Mouse (Mus musculus): ENCODE data around the gene Mink1. TPM values are rescaled to one million over a fixed set of nuclear protein-coding genes. Genes with fewer than 3 reads are reported as not detected.

Mink1 gene
- total RNA-seq, 4 experiments from 2014 or later, result 50.6 to 90.5 (median 71.2) TPM

DNA sequence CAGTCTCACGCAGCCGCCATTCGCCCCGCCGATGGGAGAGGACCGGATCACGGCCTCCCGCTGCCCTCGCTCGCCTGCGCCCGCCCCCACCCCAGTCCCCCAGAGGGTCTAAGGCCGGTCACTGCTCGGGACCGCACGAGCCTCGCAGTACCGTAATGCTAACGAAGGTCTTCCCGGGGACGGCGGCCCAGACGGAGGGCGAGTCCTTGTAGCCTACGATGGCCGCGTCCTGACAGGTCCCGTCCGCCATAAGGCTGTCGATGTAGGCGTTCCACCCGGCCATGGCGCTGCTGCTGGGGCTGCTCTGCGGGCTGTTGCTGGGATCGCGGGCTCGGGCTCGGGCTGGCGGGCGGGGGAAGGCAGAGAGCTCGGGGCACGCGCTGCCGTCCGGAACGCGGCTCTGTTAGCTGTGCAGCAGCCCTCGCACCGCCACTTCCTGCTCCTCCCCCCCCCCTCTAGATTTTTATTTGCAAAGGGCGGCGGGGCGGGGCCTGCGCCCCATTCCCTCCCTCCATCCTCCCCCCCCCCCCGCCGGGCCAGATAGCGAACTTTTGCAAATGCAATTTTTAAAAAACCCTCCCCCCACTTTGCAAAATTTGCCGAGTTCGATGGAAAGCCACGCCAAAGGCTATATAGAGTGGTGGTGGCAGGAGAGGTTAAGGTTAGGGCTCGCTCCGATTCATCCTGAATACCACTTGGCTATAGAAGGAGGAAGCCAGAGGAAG, 91.7 kb downstream of the Mink1 start, which contains the start of gene Pfn1:
Gene Pfn1, minus strand, starts transcription at position 447 of the 725 bp plus-strand sequence.
- peak; percentile 54 for DNase-seq

- DNase-seq, result peak; percentile 79
Observed at GRCm38 (mm10) chr11:70654923-70655570, 92.4 kb downstream of the Mink1 start.

GRCm38 (mm10) chr11:70655571-70656455, 93.1 kb downstream of the Mink1 start:
- DNase-seq, result peak; percentile 68

DNA sequence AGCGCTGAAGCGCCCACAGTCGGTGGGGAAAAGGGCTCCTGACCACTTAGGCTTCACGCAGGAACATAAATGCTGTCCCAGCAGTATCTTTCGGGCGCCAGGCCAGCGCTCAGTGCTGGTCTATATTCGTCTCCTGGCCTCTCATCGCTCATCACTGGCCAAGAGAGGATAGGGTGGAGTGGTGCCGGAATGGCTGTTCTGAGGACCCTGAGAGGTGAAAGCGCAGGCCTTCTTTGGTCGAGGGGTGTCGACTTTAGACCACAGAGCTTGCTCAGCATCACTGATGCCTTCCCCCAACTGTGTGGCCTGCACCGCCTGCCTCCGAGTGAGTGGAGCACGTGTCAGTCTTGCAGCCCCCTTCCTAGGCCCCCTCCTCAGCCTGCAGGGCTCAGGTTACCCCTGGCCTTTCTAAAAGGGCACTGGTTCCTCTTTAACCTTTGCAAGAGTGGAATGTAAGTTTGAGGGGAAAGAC, 93.8 kb downstream of the Mink1 start:
- DNase-seq, result no peak

GRCm38 (mm10) chr11:70656964-70657363, 94.3 kb downstream of the Mink1 start, which contains the start of gene Eno3:
Gene Eno3 (plus strand): TSS chr11:70657202.
- DNase-seq, result no peak

- DNase-seq, result no peak
Observed at GRCm38 (mm10) chr11:70657573-70657972, 94.9 kb downstream of the Mink1 start.

DNA sequence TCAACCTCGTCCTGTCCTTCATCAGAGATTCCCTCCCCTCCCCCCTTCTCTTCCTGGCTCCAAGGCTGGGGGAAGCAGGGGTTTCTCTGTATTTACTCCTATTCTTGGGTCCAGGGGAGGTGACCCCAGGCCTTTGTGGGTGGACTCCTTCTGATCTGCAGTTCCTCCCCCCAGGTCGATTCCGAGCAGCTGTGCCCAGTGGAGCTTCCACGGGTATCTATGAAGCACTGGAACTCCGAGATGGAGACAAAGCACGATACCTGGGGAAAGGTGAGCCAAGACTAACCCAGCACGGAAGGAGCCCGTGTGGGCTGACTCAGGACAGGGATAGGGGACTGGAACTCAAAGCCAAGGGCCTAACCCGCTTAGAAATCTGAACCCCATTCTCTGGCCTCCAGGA, 95.3 kb downstream of the Mink1 start:
- no peak for DNase-seq

- no peak for DNase-seq
Observed at GRCm38 (mm10) chr11:70658521-70658920, 95.8 kb downstream of the Mink1 start.

GRCm38 (mm10) chr11:70658942-70659341, 96.3 kb downstream of the Mink1 start:
- no peak for DNase-seq

DNA sequence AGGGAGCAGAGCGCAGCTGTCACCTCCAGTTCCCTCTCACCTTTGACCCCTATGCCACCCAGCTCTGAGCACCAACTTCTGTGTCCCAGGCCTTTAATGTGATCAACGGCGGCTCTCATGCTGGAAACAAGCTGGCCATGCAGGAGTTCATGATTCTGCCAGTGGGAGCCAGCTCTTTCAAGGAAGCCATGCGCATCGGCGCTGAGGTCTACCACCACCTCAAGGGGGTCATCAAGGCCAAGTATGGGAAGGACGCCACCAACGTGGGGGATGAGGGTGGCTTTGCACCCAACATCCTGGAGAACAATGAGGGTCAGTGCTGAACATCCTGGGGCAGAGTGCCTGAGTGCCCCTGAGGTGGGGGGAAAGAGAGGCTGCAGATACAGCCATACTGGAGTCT, 97.9 kb downstream of the Mink1 start:
- no peak for DNase-seq

- DNase-seq, result no peak
Observed at GRCm38 (mm10) chr11:70663101-70663500, 100.4 kb downstream of the Mink1 start.

GRCm38 (mm10) chr11:70663957-70664356, 101.3 kb downstream of the Mink1 start:
- no peak for DNase-seq

Other genes with a start within 250 kb of the Mink1 start
- gene Alox12e, start 240.3 kb upstream of the Mink1 start, total RNA-seq (2022), result not detected
- gene Alox15, start 210.8 kb upstream of the Mink1 start, total RNA-seq (2022), result 1 to 10 TPM in 3 of 4 experiments, under 1 TPM in 1; 0.91 to 4.7 (median 3.3) TPM
- 10 to 100 TPM; 24.2 to 29.9 (median 28.2) TPM for gene Pelp1, start 152.8 kb upstream of the Mink1 start, total RNA-seq (2022)
- gene Arrb2, start 130.2 kb upstream of the Mink1 start, total RNA-seq (2022), result 10 to 100 TPM; 22.0 to 51.3 (median 33.9) TPM
- 10 to 100 TPM; 23.4 to 24.4 (median 24.2) TPM for gene Med11, start 111.0 kb upstream of the Mink1 start, total RNA-seq (2022)
- gene Zmynd15, start 103.4 kb upstream of the Mink1 start, total RNA-seq (2022), result 1 to 10 TPM; 1.7 to 4.3 (median 3.0) TPM
- 10 to 100 TPM in 3 of 4 experiments, 1 to 10 TPM in 1; 9.4 to 18.2 (median 16.1) TPM for gene Cxcl16, start 102.9 kb upstream of the Mink1 start, total RNA-seq (2022)
- gene Tm4sf5, start 57.6 kb upstream of the Mink1 start, total RNA-seq (2022), result not detected
- gene Vmo1, start 48.3 kb upstream of the Mink1 start, total RNA-seq (2022), result under 1 TPM in 1 of 4 experiments, not detected in 3; 0.46 TPM
- not detected for gene Gltpd2, start 43.7 kb upstream of the Mink1 start, total RNA-seq (2022)
- 100 to 1,000 TPM; 247 to 298 (median 278) TPM for gene Psmb6, start 37.5 kb upstream of the Mink1 start, total RNA-seq (2022)
- not detected for gene Gm40193, start 29.9 kb upstream of the Mink1 start, total RNA-seq (2022)
- 10 to 100 TPM in 2 of 4 experiments, 1 to 10 TPM in 2; 7.8 to 15.0 (median 11.2) TPM for gene Pld2, start 22.8 kb upstream of the Mink1 start, total RNA-seq (2022)
- not detected for gene 4930544D05Rik, start 53.0 kb downstream of the Mink1 start, total RNA-seq (2022)
- gene Chrne, start 56.3 kb downstream of the Mink1 start, total RNA-seq (2022), result not detected
- gene Gp1ba, start 76.2 kb downstream of the Mink1 start, total RNA-seq (2022), result not detected
- gene Rnf167, start 84.4 kb downstream of the Mink1 start, total RNA-seq (2022), result 100 to 1,000 TPM in 2 of 4 experiments, 10 to 100 TPM in 2; 82.3 to 136 (median 110) TPM
- gene Slc25a11, start 84.6 kb downstream of the Mink1 start, total RNA-seq (2022), result 100 to 1,000 TPM; 121 to 137 (median 127) TPM
- 1,000 to 10,000 TPM in 1 of 4 experiments, 100 to 1,000 TPM in 3; 582 to 1,056 (median 737) TPM for gene Pfn1, start 91.8 kb downstream of the Mink1 start, total RNA-seq (2022)
- gene Eno3, start 94.3 kb downstream of the Mink1 start, total RNA-seq (2022), result 10 to 100 TPM; 39.4 to 66.5 (median 54.7) TPM
- gene Spag7, start 106.5 kb downstream of the Mink1 start, total RNA-seq (2022), result 100 to 1,000 TPM in 1 of 4 experiments, 10 to 100 TPM in 3; 79.2 to 112 (median 89.0) TPM
- gene Camta2, start 125.2 kb downstream of the Mink1 start, total RNA-seq (2022), result 10 to 100 TPM; 42.7 to 57.7 (median 49.8) TPM
- 10 to 100 TPM in 2 of 4 experiments, 1 to 10 TPM in 2; 5.3 to 11.4 (median 8.6) TPM for gene Inca1, start 137.3 kb downstream of the Mink1 start, total RNA-seq (2022)
- gene Kif1c, start 137.7 kb downstream of the Mink1 start, total RNA-seq (2022), result 100 to 1,000 TPM; 130 to 210 (median 165) TPM
- 10 to 100 TPM; 11.7 to 14.8 (median 13.9) TPM for gene Zfp3, start 201.3 kb downstream of the Mink1 start, total RNA-seq (2022)
- gene Scimp, start 249.7 kb downstream of the Mink1 start, total RNA-seq (2022), result 1 to 10 TPM; 1.1 to 2.7 (median 2.0) TPM

Data from adrenal gland, adult 8-10 months (tissue).